Mouse (Mus musculus) stomach, postnatal 0 days (tissue): ENCODE data around the gene Ccnd1.

Experiments
- CTCF ChIP-seq: IDR thresholded peaks from 2 replicates; pipeline ENCODE4 v1.5.1; 2016; ENCODE audit warnings: antibody characterized with exemption, low read depth, mild to moderate bottlenecking, moderate library complexity
- EP300 ChIP-seq: optimal IDR thresholded peaks from 2 replicates; pipeline ENCODE3; 2016; ENCODE audit warnings: antibody characterized with exemption

- TF ChIP-seq CTCF (peak; percentile 74), EP300 (no peak)
Measured at GRCm38 (mm10) chr7:144935563-144935962, 4.2 kb downstream of the Ccnd1 start.
